Mouse (Mus musculus): Measurements from ENCODE around the gene Nf1. TPM values are rescaled to one million over a fixed set of nuclear protein-coding genes. Genes with fewer than 3 reads are reported as not detected.
A peak's percentile ranks its signal among the peaks of the same experiment; 100 is the strongest.
"Not testable (repeated sequence)": the region's sequence is repeated elsewhere in the genome, so short reads cannot be mapped to it uniquely, and the experiment has no call there.

Gene Nf1
- 7.1 and 8.5 TPM in 2 replicates for polyA plus RNA-seq (2015; fragmentation: Nextera tagmentation; extraction: Ambion mirVana)

- H3K9ac ChIP-seq = peak within 1 kb of the TSS; percentile 95
- H3K27me3 ChIP-seq = no peaks in the 10 kb centered on the region
- H3K36me3 ChIP-seq (ENCODE audit: poor library complexity, severe bottlenecking) = peaks cover 8% of the 10 kb centered on the region; the same call in 1 of the 2 replicates
- peak; percentile 96 for ATAC-seq
- WGBS = under 1% methylated on average over 44 of the region's 49 CpGs
- peak within 1 kb of the TSS; percentile 91 for H3K27ac ChIP-seq
- peak within 1 kb of the TSS; percentile 91 for H3K4me3 ChIP-seq
- H3K4me2 ChIP-seq = peak within 1 kb of the TSS; percentile 84
- no peaks in the 10 kb centered on the region; the same call in 1 of the 2 replicates for H3K9me3 ChIP-seq (replicated peaks)
- H3K4me1 ChIP-seq = peaks cover 22% of the 10 kb centered on the region
Measured at GRCm38 (mm10) chr11:79339234-79339807, at the start of gene Nf1. TSS of gene Nf1 (plus strand) at chr11:79339693.

- 50% methylated on average over 2 of the region's 2 CpGs for WGBS
- ATAC-seq = no peak
- Histone ChIP-seq H3K4me3 (no peak overlapping the region), H3K27me3 (no peaks in the 10 kb centered on the region), H3K9ac (no peak overlapping the region), H3K9me3 (replicated peaks) (no peaks in the 10 kb centered on the region), H3K27ac (no peak overlapping the region), H3K4me2 (no peak overlapping the region), H3K4me1 (no peaks in the 10 kb centered on the region), H3K36me3 (ENCODE audit: poor library complexity, severe bottlenecking) (no peaks in the 10 kb centered on the region)
Measured at GRCm38 (mm10) chr11:79290473-79290872, 49.0 kb upstream of the Nf1 start.

- H3K4me1 ChIP-seq = no peaks in the 10 kb centered on the region
- no peak overlapping the region for H3K27ac ChIP-seq
- 72% methylated on average over 5 of the region's 5 CpGs for WGBS
- no peaks in the 10 kb centered on the region for H3K27me3 ChIP-seq
- no peak overlapping the region for H3K4me2 ChIP-seq
- no peak overlapping the region for H3K4me3 ChIP-seq
- no peak overlapping the region for H3K9ac ChIP-seq
- no peak for ATAC-seq
- no peaks in the 10 kb centered on the region for H3K9me3 ChIP-seq (replicated peaks)
- H3K36me3 ChIP-seq (ENCODE audit: poor library complexity, severe bottlenecking) = no peaks in the 10 kb centered on the region
Measured at GRCm38 (mm10) chr11:79291651-79292050, 47.8 kb upstream of the Nf1 start.

DNA sequence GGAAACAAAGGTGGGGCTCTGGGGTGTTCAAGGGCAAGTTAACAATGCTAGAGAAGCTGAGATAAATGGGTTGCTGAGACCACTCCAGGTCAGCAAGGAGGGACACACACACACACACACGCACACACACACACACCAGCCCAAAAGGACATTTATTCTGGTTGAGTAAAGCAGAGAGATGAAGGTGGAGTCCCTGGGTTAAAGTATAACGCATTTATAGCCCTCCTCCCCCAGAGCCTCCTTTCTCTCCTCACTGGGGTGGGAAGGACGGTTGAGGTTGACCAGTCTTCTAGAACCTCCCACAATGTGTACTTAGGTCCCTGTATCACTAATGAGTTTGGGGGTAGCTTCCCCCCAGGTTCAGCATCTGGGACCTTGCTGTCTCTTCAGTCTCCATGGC lies 47.4 kb upstream of the Nf1 start:
- no peak overlapping the region for H3K4me2 ChIP-seq
- H3K4me3 ChIP-seq = no peak overlapping the region
- WGBS = 84% methylated on average over 3 of the region's 3 CpGs
- ATAC-seq = no peak
- H3K27ac ChIP-seq = no peak overlapping the region
- no peak overlapping the region for H3K9ac ChIP-seq
- H3K36me3 ChIP-seq (ENCODE audit: poor library complexity, severe bottlenecking) = no peaks in the 10 kb centered on the region
- H3K4me1 ChIP-seq = no peaks in the 10 kb centered on the region
- no peaks in the 10 kb centered on the region for H3K27me3 ChIP-seq
- H3K9me3 ChIP-seq (replicated peaks) = no peaks in the 10 kb centered on the region

GRCm38 (mm10) chr11:79293025-79293424 lies 46.5 kb upstream of the Nf1 start:
- ATAC-seq = no peak
- WGBS = 94% methylated on average over 3 of the region's 3 CpGs
- H3K9ac ChIP-seq = no peak overlapping the region

DNA sequence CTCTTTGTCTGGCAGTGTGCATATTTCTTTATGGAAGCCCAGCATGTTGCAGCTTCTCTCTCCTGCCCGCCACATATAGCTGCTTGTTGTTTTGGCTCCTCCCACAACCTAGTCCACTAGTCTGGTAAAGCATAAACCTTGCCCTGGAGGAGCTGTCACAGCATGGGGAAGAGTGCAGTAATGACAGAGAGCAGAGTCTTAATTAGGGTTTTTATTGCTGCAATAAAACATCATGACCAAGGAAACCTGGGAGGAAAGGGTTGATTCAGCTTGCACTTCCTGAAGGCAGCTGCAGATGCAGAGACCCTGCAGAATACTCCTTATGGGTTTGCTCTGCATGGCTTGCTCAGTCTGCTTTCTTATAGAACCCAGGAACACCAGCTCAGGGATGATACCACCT lies 45.5 kb upstream of the Nf1 start:
- no peaks in the 10 kb centered on the region for H3K4me1 ChIP-seq
- H3K27me3 ChIP-seq = no peaks in the 10 kb centered on the region
- no peak overlapping the region for H3K4me2 ChIP-seq
- H3K9me3 ChIP-seq (replicated peaks) = no peaks in the 10 kb centered on the region
- no peak overlapping the region for H3K9ac ChIP-seq
- no peaks in the 10 kb centered on the region for H3K36me3 ChIP-seq (ENCODE audit: poor library complexity, severe bottlenecking)
- H3K4me3 ChIP-seq = no peak overlapping the region
- ATAC-seq = no peak
- no peak overlapping the region for H3K27ac ChIP-seq
- WGBS = 38% methylated on average over 1 of the region's 1 CpGs

More at GRCm38 (mm10) chr11:79293025-79293424, 46.5 kb upstream of the Nf1 start:
- Histone ChIP-seq H3K4me3 (no peak overlapping the region), H3K27ac (no peak overlapping the region), H3K9me3 (replicated peaks) (no peaks in the 10 kb centered on the region), H3K4me1 (no peaks in the 10 kb centered on the region), H3K4me2 (no peak overlapping the region), H3K36me3 (ENCODE audit: poor library complexity, severe bottlenecking) (no peaks in the 10 kb centered on the region), H3K27me3 (no peaks in the 10 kb centered on the region)

- Histone ChIP-seq H3K4me1 (no peaks in the 10 kb centered on the region), H3K4me3 (no peak overlapping the region), H3K9ac (no peak overlapping the region), H3K4me2 (no peak overlapping the region), H3K27me3 (no peaks in the 10 kb centered on the region), H3K9me3 (replicated peaks) (no peaks in the 10 kb centered on the region), H3K36me3 (ENCODE audit: poor library complexity, severe bottlenecking) (no peaks in the 10 kb centered on the region), H3K27ac (no peak overlapping the region)
- 38% methylated on average over 1 of the region's 1 CpGs for WGBS
- no peak for ATAC-seq
Measured at GRCm38 (mm10) chr11:79296167-79296566, 43.3 kb upstream of the Nf1 start.

DNA sequence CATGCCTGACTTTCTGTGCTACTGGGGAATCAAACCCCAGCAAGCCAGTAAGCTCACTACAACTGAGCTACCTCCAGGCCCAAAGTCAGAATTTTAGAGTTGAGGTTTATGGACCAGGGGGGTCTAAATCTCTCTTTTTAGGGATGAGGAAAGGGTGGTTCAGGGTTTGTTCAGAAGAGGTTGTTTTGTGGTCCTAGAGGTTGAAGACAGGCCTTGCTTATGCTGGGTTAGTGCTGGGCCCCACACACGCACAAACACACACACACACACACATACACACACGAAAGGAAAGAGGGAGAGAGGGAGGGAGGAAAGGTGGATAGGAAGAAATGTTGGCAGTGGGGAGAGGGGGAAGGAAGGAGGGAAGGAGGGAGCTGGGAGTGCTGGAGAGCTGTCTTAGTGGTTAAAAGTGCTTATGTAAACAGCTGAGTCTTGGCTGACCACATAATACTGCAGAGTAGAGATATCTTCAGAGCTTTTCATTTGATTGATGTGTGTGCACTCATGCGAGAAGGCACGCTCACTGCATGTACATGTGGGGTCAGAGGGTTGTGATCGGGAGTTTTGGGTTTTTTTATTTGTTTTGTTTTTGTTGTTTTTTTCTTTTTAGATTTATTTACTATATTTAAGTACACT lies 42.5 kb upstream of the Nf1 start, which contains the start of gene Gm9964:
Gm9964 (minus strand) TSS at position 51 of the 636 bp plus-strand sequence.
- Histone ChIP-seq H3K4me2 (no peak within 1 kb of the TSS), H3K36me3 (ENCODE audit: poor library complexity, severe bottlenecking) (no peaks in the 10 kb centered on the region), H3K9me3 (replicated peaks) (no peaks in the 10 kb centered on the region), H3K27me3 (no peaks in the 10 kb centered on the region), H3K9ac (no peak within 1 kb of the TSS), H3K27ac (no peak within 1 kb of the TSS), H3K4me1 (no peaks in the 10 kb centered on the region), H3K4me3 (no peak within 1 kb of the TSS)
- 91% methylated on average over 5 of the region's 5 CpGs for WGBS
- ATAC-seq = no peak

DNA sequence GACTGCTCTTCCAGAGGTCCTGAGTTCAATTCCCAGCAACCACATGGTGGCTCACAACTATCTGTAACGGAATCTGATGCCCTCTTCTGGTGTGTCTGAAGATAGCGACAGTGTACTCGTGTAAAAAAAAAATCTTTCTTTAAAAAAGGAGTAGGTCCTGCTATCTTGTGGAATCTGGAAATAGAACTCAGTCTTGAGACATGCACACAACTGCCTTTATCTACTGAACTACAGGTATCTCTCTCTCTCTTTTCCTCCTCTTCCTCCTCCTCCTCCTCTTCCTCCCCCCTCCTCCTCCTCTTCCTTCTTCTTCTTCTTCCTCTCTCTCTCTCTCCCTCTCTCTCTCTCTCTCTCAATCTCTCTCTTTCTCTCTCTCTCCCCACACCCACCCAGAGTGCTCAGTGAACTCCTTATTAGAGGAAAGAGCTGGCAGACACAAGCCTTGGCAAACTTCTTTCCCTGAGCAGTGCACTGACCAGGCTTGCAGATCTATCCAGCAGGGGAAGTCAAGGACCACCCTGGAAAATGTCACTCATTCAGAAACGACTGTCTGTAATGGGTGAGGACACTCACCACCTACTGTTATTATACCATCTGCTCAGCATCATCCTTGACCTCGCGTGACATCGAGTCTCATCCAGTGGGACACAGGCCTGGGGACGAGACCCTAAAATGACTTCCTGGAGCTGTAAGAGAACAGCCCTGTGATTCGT lies 39.6 kb upstream of the Nf1 start:
- Histone ChIP-seq H3K36me3 (ENCODE audit: poor library complexity, severe bottlenecking) (no peaks in the 10 kb centered on the region), H3K4me3 (no peak overlapping the region), H3K9ac (no peak overlapping the region), H3K4me2 (no peak overlapping the region), H3K9me3 (replicated peaks) (no peaks in the 10 kb centered on the region), H3K27ac (no peak overlapping the region), H3K27me3 (no peaks in the 10 kb centered on the region), H3K4me1 (no peaks in the 10 kb centered on the region)
- no peak for ATAC-seq
- 87% methylated on average over 9 of the region's 9 CpGs for WGBS

GRCm38 (mm10) chr11:79303109-79303508 lies 36.4 kb upstream of the Nf1 start:
- 81% methylated on average over 6 of the region's 6 CpGs for WGBS

DNA sequence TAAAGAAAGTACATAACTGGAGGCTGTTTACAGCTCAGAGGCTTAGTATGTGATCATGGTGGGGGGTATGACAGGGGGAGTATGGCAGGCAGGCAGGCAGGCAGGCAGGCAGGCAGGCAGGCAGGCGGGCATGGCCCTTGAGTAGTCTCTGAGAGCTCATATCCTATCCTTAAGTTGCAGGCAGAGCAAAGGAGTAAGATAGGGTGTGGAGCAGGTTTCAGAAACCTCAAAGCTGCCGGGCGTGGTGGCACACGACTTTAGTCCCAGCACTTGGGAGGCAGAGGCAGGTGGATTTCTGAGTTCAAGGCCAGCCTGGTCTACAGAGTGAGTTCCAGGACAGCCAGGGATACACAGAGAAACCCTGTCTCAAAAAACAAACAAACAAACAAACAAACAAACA lies 35.2 kb upstream of the Nf1 start:
- H3K36me3 ChIP-seq (ENCODE audit: poor library complexity, severe bottlenecking); H3K4me3 ChIP-seq; H3K27ac ChIP-seq; H3K9ac ChIP-seq; H3K9me3 ChIP-seq (replicated peaks); H3K27me3 ChIP-seq; H3K4me2 ChIP-seq; ATAC-seq: not testable (repeated sequence)
- peaks cover 15% of the 10 kb centered on the region for H3K4me1 ChIP-seq
- WGBS = 91% methylated on average over 4 of the region's 4 CpGs

More at GRCm38 (mm10) chr11:79303109-79303508, 36.4 kb upstream of the Nf1 start:
- Histone ChIP-seq H3K9ac (no peak overlapping the region), H3K9me3 (replicated peaks) (no peaks in the 10 kb centered on the region), H3K36me3 (ENCODE audit: poor library complexity, severe bottlenecking) (no peaks in the 10 kb centered on the region), H3K4me2 (no peak overlapping the region), H3K4me1 (peaks cover 15% of the 10 kb centered on the region), H3K27ac (no peak overlapping the region), H3K27me3 (no peaks in the 10 kb centered on the region), H3K4me3 (no peak overlapping the region)
- no peak for ATAC-seq

DNA sequence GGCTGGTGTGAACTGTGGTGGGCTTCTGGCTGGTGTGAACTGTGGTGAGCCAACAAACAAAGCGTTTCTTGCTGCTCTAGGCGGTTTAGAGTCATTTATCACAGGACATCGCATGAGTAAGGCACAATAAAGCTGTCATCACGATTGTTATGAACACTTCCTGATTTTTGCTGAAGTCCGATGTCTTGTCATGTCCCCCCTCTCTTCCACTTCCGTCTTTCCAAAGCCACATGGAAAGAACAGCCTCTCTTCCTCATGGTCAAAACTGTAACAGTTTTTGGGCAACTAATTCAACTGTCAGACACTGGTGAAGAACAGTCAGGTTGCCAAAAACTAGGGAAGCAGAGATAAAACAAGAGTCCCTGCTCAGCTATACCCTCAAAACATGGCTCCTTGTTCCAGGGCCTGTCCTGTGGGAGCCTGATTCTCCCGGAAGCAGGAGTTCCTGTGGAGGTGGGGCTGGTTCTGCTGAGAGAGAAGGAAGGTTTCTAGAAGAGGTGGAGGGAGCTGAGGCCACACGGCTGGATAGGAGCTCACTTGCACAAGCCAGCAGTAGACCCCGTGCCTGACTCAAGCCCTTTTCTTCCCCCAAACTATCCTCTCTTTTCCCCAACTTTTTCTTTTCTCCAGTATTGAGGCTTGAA lies 33.7 kb upstream of the Nf1 start:
- H3K27ac ChIP-seq = no peak overlapping the region
- H3K4me3 ChIP-seq = no peak overlapping the region
- H3K27me3 ChIP-seq = no peaks in the 10 kb centered on the region
- H3K9me3 ChIP-seq (replicated peaks) = no peaks in the 10 kb centered on the region
- no peak for ATAC-seq
- no peak overlapping the region for H3K4me2 ChIP-seq
- WGBS = 91% methylated on average over 9 of the region's 9 CpGs
- peaks cover 15% of the 10 kb centered on the region for H3K4me1 ChIP-seq
- no peaks in the 10 kb centered on the region for H3K36me3 ChIP-seq (ENCODE audit: poor library complexity, severe bottlenecking)
- no peak overlapping the region for H3K9ac ChIP-seq

All from forebrain, embryonic 13.5 days (tissue).